ENCODE assay signal across 10 mouse cellular contexts in the genomic region with DNA sequence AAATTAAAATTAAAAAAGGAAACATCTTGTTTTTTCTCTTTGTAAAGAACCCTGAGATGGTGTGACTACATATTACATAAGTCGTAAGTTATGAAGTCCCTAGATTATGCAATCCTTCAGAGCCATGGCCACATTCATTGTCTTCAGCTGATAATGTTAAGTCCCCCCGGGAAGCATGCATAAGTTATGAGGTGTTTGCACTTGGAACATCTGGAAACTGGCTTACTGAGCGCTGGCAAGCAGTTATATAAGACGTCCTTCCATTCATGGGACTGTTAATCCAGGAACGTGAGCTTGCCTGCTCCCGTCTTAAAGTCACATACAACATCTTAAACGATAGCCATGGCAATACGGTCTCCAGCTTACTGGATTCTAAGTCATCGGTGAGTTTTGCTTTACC.
A peak's percentile ranks its signal among the peaks of the same experiment; 100 is the strongest.
DNase-seq lines count a peak whose midpoint lies in the region; ATAC-seq and TF ChIP-seq lines count a peak whose summit lies in the region.
"Had no signal": no experiment of that assay in that cellular context is flagged by ENCODE, and none has a peak within 500 bp of the region (broad histone marks: within the 10 kb centered on the region; RNA-seq: fewer than 3 reads in every experiment).

No protein-coding gene starts in this region.

- H3K27me3 ChIP-seq in kidney, adult 2 months (replicated peaks; ENCODE audit: control insufficient read depth, insufficient read depth, low read length): no peaks in the 10 kb centered on the region
- H3K27me3 ChIP-seq in kidney, embryonic 16.5 days (ENCODE audit: insufficient read depth, low read length): no peaks in the 10 kb centered on the region
- H3K27me3 ChIP-seq: intestine, embryonic 15.5 days had no signal

- peak; percentile 29 for DNase-seq in kidney, adult 2 months
- DNase-seq in kidney, postnatal 25 days: no peak
- peak; percentile 52 for DNase-seq in gastrocnemius, postnatal 25 days
- DNase-seq in heart, postnatal 4 days: peak; percentile 40
- DNase-seq in mesoderm, embryonic 11.5 days (ENCODE audit: low read depth, low spot score): peak; percentile 39
- no peak for DNase-seq in B cell, adult 2 months
- DNase-seq: cerebellum, postnatal 10 days had no signal

- no peak overlapping the region for H3K9ac ChIP-seq in kidney, embryonic 16.5 days (replicated peaks; ENCODE audit: low read length)
- H3K9ac ChIP-seq: intestine, embryonic 15.5 days had no signal

- WGBS in kidney, adult 2 months: 73% methylated on average over 9 of the region's 9 CpGs
- WGBS in kidney, embryonic 16.5 days: 82% methylated on average over 9 of the region's 9 CpGs

- H3K36me3 ChIP-seq in kidney, adult 2 months (ENCODE audit: control insufficient read depth, insufficient read depth, low read length): no peaks in the 10 kb centered on the region
- no peaks in the 10 kb centered on the region for H3K36me3 ChIP-seq in kidney, embryonic 16.5 days (ENCODE audit: insufficient read depth, low read length)
- H3K36me3 ChIP-seq: intestine, embryonic 15.5 days had no signal

- ATAC-seq in kidney, embryonic 16.5 days (ENCODE audit: low FRiP score, low TSS enrichment): no peak
- ATAC-seq: forebrain, embryonic 16.5 days; intestine, embryonic 15.5 days had no signal

- H3K4me2 ChIP-seq in kidney, embryonic 16.5 days (replicated peaks; ENCODE audit: low read depth, low read length): no peak overlapping the region
- H3K4me2 ChIP-seq: intestine, embryonic 15.5 days had no signal

- H3K4me1 ChIP-seq in kidney, adult 2 months (ENCODE audit: control insufficient read depth, insufficient read depth, low read length): no peaks in the 10 kb centered on the region; the same call in 1 of the 2 replicates
- H3K4me1 ChIP-seq in kidney, embryonic 16.5 days (ENCODE audit: insufficient read depth, low read length): no peaks in the 10 kb centered on the region
- H3K4me1 ChIP-seq: intestine, embryonic 15.5 days had no signal

- no peak overlapping the region for H3K27ac ChIP-seq in kidney, adult 2 months (ENCODE audit: insufficient read depth, low read depth, low read length)
- H3K27ac ChIP-seq in kidney, embryonic 16.5 days (ENCODE audit: low read length): no peak overlapping the region
- H3K27ac ChIP-seq: intestine, embryonic 15.5 days had no signal

- no peak for TF ChIP-seq CTCF in kidney, adult 2 months (conservative IDR thresholded peaks at IDR 0.05; ENCODE audit: insufficient read depth, insufficient read length, low read depth, low read length)

- no peak for TF ChIP-seq POLR2A in kidney, adult 2 months (IDR thresholded peaks at IDR 0.05; ENCODE audit: low read depth, low read length)

- H3K9me3 ChIP-seq in kidney, embryonic 16.5 days (ENCODE audit: low read length): no peaks in the 10 kb centered on the region
- H3K9me3 ChIP-seq: intestine, embryonic 15.5 days had no signal

- H3K4me3 ChIP-seq in kidney, adult 2 months (ENCODE audit: insufficient read depth, low read depth, low read length): no peak overlapping the region
- no peak overlapping the region for H3K4me3 ChIP-seq in kidney, embryonic 16.5 days (ENCODE audit: low read length)
- H3K4me3 ChIP-seq: intestine, embryonic 15.5 days had no signal

Comparison
In these comparisons a context has a peak if more than half of its experiments do, and no peak if none do; other contexts are left out.
1. DNase-seq: peak in kidney, adult 2 months (single experiment), gastrocnemius, postnatal 25 days (single experiment), heart, postnatal 4 days (single experiment) and mesoderm, embryonic 11.5 days (single experiment); none in kidney, postnatal 25 days (0 of 2) and B cell, adult 2 months (0 of 2).